Mouse (Mus musculus) forebrain, embryonic 15.5 days (tissue): ENCODE measurements around the gene Rcbtb1. TPM values are rescaled to one million over a fixed set of nuclear protein-coding genes. Genes with fewer than 3 reads are reported as not detected.

Source experiments
- polyA plus RNA-seq: library from polyadenylated mRNA; unstranded; fragments of >200 nt; fragmentation: Nextera tagmentation; extraction: Ambion mirVana; gene quantifications from 2 replicates; pipeline ENCODE4 v1.2.1, GENCODE M21; 2015

The Rcbtb1 gene
- polyA plus RNA-seq, 1 experiment from 2014 or later: 85.4 TPM

Other genes starting within 250 kb of the Rcbtb1 start
- gene 1700129C05Rik, start 58.3 kb upstream of the Rcbtb1 start, polyA plus RNA-seq: not detected in 2 replicates
- not detected in 2 replicates for gene Gm5142, start 22.5 kb upstream of the Rcbtb1 start, polyA plus RNA-seq
- gene Gm6904, start 59.0 kb downstream of the Rcbtb1 start, polyA plus RNA-seq: not detected in 2 replicates
- gene Phf11a, start 96.3 kb downstream of the Rcbtb1 start, polyA plus RNA-seq: not detected in 2 replicates
- 0.14 and 0.29 TPM in 2 replicates for gene Phf11b, start 140.1 kb downstream of the Rcbtb1 start, polyA plus RNA-seq
- 0.24 and 0.46 TPM in 2 replicates for gene Phf11d, start 164.3 kb downstream of the Rcbtb1 start, polyA plus RNA-seq
- 0.27 and 0.32 TPM in 2 replicates for gene Phf11c, start 194.2 kb downstream of the Rcbtb1 start, polyA plus RNA-seq
- 7.5 and 11.2 TPM in 2 replicates for gene Setdb2, start 239.7 kb downstream of the Rcbtb1 start, polyA plus RNA-seq
- gene Cab39l, start 239.8 kb downstream of the Rcbtb1 start, polyA plus RNA-seq: 22.7 and 22.8 TPM in 2 replicates